Mouse (Mus musculus) cortical plate, adult 2 months (tissue): ENCODE data around the gene Zpr1.

Experiments used
- CTCF ChIP-seq: fragments of 200-500 bp; IDR thresholded peaks from 2 replicates; pipeline ENCODE4 v1.5.1; 2011; ENCODE audit warnings: mild to moderate bottlenecking, control low read depth, low read length; ENCODE audit not compliant: insufficient read depth; ENCODE audit errors: extremely low read depth
- POLR2A ChIP-seq: fragments of 200-500 bp; IDR thresholded peaks from 2 replicates; pipeline ENCODE4 v1.6.1; 2011; ENCODE audit warnings: mild to moderate bottlenecking, low read length, control low read depth; ENCODE audit not compliant: insufficient read depth; ENCODE audit errors: extremely low read depth

- TF ChIP-seq CTCF (no peak), POLR2A (no peak)
Measured at GRCm38 (mm10) chr9:46243584-46243983, 29.3 kb upstream of the Zpr1 start.
